Mouse (Mus musculus): ENCODE results near the gene Cyp4f17.

DNA sequence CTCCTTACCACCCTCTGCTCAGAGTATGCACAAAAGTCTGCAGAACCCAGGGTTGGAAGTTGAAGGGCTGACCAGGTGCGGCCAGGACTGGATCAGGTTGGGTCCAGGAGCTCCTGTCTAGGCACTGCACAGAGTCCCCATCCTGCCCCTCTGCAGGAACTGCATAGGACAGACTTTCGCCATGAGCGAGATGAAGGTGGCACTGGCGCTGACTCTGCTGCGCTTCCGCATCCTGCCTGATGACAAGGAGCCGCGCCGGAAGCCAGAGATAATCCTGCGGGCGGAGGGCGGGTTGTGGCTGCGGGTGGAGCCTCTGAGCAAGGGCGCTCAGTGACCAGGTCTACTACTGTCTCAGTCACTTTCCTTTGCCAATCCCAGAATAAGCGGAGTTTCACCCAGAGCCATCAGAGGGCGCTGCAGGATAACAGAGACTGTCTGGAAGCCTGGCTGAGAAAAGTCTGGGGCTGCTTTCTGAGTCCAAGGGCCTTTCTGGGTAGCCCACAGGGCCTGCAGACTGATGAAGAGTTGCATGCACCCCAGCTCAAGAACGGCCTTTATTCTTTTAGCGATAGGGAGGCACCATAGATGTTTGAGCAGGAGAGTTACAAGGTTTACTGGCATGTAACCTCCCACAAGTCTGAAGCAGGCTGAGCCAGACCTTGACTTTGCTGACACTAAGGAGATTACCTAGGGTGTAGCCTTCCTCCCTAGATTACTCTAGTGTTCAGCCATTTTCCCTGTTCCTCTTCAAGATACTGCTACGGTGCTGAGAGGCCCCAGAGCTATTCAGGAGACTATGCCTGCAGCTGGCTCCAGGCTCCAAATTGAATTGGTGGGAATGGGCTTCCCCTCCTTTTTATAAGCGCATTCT, 45.3 kb downstream of the Cyp4f17 start:
- TF ChIP-seq CTCF (IDR thresholded peaks at IDR 0.05; ENCODE audit: low read depth) (peak; percentile 78), EP300 (IDR thresholded peaks at IDR 0.05; ENCODE audit: low read depth) (no peak)

Measured in liver, embryonic 14.5 days (tissue).